Mouse (Mus musculus): ENCODE results near the gene Gtf2h5. TPM values are rescaled to one million over a fixed set of nuclear protein-coding genes. Genes with fewer than 3 reads are reported as not detected.

The Gtf2h5 gene
- total RNA-seq (2021) = 100 to 1,000 TPM; 136 to 144 TPM

DNA sequence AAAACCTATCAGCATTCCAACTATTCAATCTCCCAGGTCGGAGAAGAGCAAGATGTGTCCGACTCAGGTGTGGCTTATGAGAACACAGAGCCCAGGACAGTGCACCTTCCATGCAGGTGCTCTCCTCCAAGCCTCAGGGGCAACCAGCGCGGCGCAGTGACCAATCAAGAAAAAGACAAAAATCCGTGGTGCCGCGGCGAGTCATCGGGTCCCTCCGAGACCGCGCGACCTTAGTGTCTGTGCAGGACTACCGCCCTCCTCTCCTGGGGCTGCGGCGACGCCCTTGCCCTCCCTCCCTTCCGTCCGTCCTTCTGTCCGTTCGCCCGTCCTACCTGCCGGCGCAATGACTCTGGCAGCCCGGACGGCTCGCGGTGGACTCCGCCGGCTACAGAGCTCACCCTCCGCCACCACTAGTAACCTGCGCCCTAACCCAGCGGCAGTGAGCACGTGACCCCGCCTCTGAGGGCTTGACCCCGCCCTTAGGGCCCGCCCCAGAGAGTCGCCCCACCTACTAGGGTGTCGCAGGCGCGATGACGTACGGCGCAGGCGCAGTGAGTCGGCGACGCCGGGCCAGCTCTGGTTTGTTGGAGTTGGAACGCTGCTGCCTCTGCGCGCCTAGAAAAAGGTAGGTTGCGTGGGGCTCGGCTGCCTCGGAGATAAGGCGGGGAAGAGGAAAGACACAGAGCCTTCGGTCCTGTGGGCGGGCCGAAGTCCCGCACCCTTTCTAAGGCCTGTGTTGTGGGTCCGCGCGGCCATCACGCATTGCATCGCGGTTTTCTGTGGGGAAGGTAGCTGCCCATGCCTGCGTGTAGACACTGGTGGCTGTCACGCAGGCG lies at the start of gene Gtf2h5, which contains the start of gene Serac1:
Gene Gtf2h5 (plus strand): TSS at position 500 of the 836 bp plus-strand sequence.
Gene Serac1 (minus strand): TSS at position 455 of the 836 bp plus-strand sequence.
- DNase-seq (ENCODE audit: extremely low spot score in 1 of 2, low spot score in 1 of 2) = peak; percentile 98

DNA sequence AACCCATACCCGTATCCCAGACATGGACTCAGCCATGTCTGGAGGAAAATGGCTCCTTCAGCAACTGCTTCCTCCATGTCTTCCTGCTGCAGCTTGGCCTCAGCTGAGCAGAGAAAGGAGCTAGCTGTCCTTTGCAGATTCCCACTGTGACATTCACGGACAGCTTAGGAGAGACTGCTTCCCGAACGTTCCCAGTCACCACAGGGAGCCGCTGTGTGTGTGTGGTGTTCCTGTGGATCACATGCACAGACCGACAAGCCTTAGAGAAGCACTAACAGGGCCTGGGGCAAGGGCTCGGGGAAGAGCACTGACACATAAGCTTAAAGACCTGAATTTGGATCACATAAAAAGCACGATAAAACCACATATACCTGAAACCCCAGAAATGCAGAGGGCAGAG lies 43.9 kb upstream of the Gtf2h5 start:
- no peak for DNase-seq (ENCODE audit: extremely low spot score in 1 of 2, low spot score in 1 of 2)

- DNase-seq (ENCODE audit: extremely low spot score in 1 of 2, low spot score in 1 of 2) = no peak
Measured at GRCm38 (mm10) chr17:6036458-6036857, 43.1 kb upstream of the Gtf2h5 start.

DNA sequence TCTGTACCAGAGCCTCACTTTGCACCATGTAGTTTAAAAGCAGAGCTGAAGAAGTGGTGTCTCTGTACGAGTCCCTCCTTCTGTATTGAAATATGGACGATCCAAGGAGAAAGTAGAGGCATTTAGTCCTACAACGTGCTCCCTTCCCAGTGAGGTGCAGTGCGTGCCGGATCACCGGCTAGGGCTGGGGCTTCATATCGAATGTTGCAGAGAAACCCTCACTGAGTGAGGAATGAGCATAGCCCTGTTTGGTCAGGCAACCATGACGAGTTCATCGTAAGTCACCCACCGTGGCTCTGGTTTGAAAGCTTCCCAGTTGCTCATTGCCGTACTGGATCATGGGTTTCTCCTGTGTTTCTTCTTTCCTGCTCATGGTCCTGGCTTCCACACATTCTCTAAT lies 42.7 kb upstream of the Gtf2h5 start:
- no peak for DNase-seq (ENCODE audit: extremely low spot score in 1 of 2, low spot score in 1 of 2)

DNA sequence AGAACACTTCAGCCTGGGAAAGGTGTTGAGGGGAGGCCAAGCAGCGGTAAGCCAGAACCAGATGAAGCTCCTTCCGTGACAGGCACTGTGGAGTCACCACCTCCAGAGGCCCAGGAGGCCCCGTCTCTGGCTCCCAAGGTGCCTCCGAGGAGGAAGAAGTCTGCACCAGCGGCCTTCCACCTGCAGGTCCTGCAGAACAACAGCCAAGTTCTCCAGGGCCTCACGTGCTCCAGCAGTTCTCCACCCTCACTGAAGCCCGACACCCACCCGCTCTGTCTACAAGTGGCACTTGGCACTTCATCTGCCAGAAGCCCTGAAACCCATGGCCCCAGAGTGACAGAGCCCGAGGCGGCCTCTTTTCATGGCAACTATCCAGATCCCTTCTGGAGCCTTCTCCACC lies 42.1 kb upstream of the Gtf2h5 start:
- DNase-seq (ENCODE audit: extremely low spot score in 1 of 2, low spot score in 1 of 2) = no peak

GRCm38 (mm10) chr17:6052801-6053200 lies 26.8 kb upstream of the Gtf2h5 start:
- no peak for DNase-seq (ENCODE audit: extremely low spot score in 1 of 2, low spot score in 1 of 2)

- DNase-seq (ENCODE audit: extremely low spot score in 1 of 2, low spot score in 1 of 2) = peak in 1 of 2 experiments; percentile 27
Measured at GRCm38 (mm10) chr17:6054934-6055355, 24.6 kb upstream of the Gtf2h5 start.

DNA sequence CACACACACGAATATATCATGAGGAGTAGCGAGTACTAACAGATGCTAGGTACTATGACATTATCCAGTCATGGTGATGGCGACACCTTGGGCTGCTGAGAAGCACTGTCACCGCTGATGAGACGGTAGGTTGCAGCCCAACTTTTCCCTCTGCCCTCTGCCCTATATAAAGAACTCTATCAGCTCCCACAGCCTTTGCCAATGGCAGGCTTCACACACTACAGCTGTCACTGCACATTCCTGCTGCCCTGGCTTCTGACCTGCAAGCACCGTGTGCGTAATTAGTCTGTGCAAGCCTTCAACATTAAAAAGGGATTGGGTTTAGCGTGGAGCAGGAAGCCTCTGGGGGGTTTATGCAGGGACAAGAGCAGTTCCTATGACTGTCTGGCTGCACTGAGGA lies 16.8 kb upstream of the Gtf2h5 start:
- no peak for DNase-seq (ENCODE audit: extremely low spot score in 1 of 2, low spot score in 1 of 2)

DNA sequence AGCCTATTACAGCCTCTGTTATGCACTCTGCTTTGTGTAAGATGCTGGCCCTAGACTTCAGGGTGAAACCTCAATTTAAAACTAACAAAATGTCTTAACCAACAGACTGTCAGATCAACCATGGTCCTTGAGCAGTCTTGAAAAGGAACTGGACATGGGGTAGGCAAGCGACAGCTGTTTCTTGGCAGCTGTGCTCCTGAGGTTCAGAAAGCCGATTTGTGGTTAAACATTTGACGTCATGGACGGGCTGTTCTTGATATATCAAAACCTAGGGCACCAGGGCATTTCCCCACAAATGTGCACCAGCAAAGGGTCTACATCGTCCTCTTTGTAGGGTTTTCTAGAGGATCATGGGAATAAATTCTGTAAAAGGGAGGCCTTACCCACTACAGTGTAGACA lies 16.1 kb upstream of the Gtf2h5 start:
- no peak for DNase-seq (ENCODE audit: extremely low spot score in 1 of 2, low spot score in 1 of 2)

DNA sequence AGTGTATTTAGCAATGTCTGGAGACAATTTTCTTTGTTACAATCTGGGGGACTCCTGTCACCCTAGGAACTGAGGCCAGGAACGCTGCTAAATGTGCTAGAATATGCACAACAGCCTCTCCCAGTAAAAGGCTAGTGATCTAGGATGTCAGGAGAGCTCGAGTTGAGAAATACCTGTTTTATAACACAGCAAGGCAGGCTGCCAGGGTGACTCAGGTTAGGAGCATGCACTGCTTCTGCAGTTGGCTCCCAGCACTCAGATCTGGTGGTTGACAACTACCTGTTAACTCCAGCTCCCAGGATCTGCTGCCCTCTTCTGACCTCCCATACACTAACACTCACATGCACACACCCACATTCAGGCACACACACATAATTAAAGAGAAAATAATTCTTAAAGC lies 13.6 kb upstream of the Gtf2h5 start:
- DNase-seq (ENCODE audit: extremely low spot score in 1 of 2, low spot score in 1 of 2) = no peak

GRCm38 (mm10) chr17:6067613-6068012 lies 12.0 kb upstream of the Gtf2h5 start:
- no peak for DNase-seq (ENCODE audit: extremely low spot score in 1 of 2, low spot score in 1 of 2)

GRCm38 (mm10) chr17:6069866-6070265 lies 9.7 kb upstream of the Gtf2h5 start:
- DNase-seq (ENCODE audit: extremely low spot score in 1 of 2, low spot score in 1 of 2) = no peak

- no peak for DNase-seq (ENCODE audit: extremely low spot score in 1 of 2, low spot score in 1 of 2)
Measured at GRCm38 (mm10) chr17:6073405-6073804, 6.2 kb upstream of the Gtf2h5 start.

GRCm38 (mm10) chr17:6083323-6083890 lies 3.8 kb downstream of the Gtf2h5 start:
- DNase-seq (ENCODE audit: extremely low spot score in 1 of 2, low spot score in 1 of 2) = no peak

DNA sequence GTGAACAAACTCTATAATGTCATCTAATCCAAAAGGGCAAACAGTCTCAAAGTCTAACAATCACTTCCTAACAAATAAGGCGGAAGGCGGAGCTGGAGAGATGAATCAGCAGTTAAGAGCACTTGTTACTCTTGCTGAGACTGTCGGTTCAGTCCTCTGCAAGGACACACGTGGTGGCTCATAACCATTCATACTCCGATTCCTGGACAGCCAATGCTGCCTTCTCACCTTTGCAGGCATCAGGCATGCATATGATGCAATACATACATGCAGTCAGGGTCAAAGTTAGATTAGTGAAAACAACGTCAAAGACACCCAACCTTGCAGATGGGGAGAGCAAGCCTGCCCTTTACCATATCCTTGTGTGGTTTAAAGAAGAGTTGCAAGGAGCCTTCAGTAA lies 12.0 kb downstream of the Gtf2h5 start:
- DNase-seq (ENCODE audit: extremely low spot score in 1 of 2, low spot score in 1 of 2) = no peak

GRCm38 (mm10) chr17:6095579-6095978 lies 16.0 kb downstream of the Gtf2h5 start:
- no peak for DNase-seq (ENCODE audit: extremely low spot score in 1 of 2, low spot score in 1 of 2)

- DNase-seq (ENCODE audit: extremely low spot score in 1 of 2, low spot score in 1 of 2) = peak in 1 of 2 experiments; percentile 56
Measured at GRCm38 (mm10) chr17:6097884-6098283, 18.3 kb downstream of the Gtf2h5 start.

DNA sequence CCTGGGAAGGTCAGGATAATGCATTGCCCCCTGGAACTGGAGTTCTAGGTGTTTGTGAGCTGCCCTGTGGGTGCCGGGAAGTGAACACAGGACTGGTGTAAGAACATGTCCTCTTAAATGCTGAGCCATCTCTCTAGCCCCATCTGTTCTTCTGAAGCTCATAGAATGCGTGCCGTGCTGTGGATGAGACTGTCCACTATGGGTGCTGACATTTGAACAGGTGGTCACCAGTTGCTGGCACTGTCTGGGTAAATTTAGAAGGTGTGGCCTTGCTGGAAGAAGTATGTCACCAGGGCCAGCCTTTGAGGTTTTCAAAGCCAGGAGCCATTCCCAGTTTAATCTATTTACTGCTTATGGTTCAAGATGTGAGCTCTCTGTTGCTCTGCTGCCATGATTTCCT lies 22.7 kb downstream of the Gtf2h5 start:
- DNase-seq (ENCODE audit: extremely low spot score in 1 of 2, low spot score in 1 of 2) = no peak

DNA sequence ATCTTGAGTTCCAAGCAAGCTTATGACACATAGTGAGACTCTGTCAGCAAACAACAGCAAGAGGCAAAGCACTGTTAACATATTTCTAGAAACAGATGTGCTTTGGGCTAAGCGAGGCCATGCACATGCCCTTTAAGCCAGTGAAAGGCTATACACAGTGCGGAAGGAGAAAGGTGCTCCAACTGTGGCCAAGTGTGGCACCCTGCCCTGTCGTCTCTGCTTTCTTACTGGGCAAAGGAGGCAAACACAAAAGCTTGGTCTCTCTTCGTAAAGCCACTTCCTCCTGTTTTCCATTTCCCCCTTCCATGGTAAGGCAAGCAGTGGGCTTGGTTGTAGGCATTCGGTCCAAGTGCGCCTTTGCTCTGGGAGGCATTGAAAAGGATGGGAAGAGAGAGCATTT lies 24.0 kb downstream of the Gtf2h5 start:
- DNase-seq (ENCODE audit: extremely low spot score in 1 of 2, low spot score in 1 of 2) = no peak

DNA sequence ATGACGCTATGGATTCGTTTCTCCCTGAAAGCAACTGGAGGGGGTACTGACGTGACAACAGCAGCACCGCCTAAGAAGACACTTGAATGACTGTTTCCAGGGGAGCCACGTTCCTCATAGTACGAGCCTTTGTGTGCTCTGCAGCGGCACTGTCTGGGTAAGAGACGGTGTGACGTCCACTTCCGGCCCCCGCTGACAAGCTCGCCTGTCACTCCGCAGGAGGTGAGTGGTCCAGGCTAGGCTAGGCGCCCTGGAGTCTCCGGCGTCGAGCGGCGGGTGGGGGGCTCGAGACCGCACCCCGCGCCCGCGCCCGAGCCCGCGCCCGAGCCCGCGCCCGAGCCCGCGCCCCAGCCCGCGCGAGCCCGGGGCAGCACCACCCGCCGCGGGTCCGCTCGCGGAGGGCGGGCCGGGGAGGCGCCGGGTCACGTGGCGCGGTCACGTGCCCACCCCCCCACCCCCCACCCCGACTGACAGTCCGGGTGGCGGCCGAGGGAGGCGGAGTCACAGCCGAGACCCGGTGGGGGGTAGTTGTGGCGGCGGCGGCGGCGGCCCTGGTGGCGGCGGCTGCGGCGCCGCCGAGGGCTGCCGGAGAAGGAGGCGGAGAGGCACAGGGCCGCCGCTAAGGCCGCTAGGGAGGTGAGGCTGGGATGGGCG lies 26.9 kb downstream of the Gtf2h5 start, which contains the start of gene Tulp4:
Gene Tulp4 (plus strand): TSS at position 77 of the 654 bp plus-strand sequence.
- peak; percentile 66 to 77 for DNase-seq (ENCODE audit: extremely low spot score in 1 of 2, low spot score in 1 of 2)

DNA sequence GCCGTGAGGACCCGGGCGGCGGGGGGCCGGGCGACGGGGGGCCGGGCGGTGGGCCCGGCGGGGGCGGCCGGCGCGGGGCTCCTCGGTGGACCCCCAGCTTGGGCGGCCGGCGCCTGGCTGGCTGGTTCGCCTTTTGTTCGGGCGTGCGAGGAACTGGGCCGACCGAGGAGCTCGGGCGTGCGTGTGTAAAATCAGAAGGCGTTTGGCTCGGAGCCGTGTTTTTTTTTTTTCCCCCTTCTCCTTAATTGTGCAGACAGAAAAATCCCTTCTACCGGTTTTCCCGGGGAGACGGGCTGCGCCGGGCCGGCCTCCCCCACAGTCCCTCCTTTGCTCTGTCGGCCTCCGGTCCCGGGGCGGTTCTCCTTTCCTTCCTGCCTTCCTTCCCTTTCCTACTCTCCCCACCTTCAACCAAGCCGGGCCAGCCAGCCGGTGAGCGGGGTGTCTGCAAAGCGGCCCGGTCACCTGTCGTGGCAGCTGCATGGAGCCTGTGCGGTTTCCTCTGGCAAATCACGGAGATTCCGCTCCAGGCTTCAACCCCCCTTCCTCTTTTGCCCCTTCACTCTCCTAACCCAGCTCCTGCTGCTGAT lies 27.5 kb downstream of the Gtf2h5 start:
- DNase-seq (ENCODE audit: extremely low spot score in 1 of 2, low spot score in 1 of 2) = peak; percentile 40 to 60
